Mouse (Mus musculus) subcutaneous adipose tissue, adult 2 months (tissue): ENCODE data around the gene Olfr1034. TPM values are rescaled to one million over a fixed set of nuclear protein-coding genes. Genes with fewer than 3 reads are reported as not detected.

Source experiments
- polyA plus RNA-seq: library from polyadenylated mRNA; depleted of rRNA; stranded (reverse); fragments of >200 nt; gene quantifications from 2 replicates; pipeline ENCODE4 v1.2.3, GENCODE M21; 2012; ENCODE audit warnings: low replicate concordance; rRNA removed

The Olfr1034 gene
- polyA plus RNA-seq: 0.23 and 0.26 TPM in 2 replicates

GRCm38 (mm10) chr2:86045561-86045960 is at the start of gene Olfr1034:
Gene Olfr1034, plus strand, starts transcription at chr2:86045861.

GRCm38 (mm10) chr2:86005240-86005639 is 40.4 kb upstream of the Olfr1034 start, which contains the start of gene Olfr1032:
Gene Olfr1032, plus strand, starts transcription at chr2:86005540.

DNA sequence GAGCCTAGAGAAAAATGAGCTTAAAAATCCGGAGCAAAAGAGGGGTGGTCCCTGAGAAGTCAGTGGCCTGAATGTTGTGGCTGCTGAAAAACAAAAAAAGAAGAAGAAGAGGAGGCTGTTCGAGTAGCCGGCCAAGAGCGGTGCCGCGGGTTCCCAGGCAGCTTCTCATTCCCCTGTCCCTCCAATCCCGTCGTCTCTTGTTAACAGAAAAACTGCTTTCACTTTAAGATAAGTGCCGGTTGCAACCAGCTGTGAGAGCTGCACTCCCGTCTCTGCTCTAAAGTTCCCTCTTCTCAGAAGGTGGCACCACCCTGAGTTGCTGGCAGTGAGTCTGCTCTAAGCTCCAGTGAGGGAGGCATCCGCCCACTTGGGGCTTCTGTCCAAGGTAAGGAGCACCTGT is 25.3 kb upstream of the Olfr1034 start, which contains the start of gene Olfr1033:
Gene Olfr1033, plus strand, starts transcription at position 228 of the 400 bp plus-strand sequence.

DNA sequence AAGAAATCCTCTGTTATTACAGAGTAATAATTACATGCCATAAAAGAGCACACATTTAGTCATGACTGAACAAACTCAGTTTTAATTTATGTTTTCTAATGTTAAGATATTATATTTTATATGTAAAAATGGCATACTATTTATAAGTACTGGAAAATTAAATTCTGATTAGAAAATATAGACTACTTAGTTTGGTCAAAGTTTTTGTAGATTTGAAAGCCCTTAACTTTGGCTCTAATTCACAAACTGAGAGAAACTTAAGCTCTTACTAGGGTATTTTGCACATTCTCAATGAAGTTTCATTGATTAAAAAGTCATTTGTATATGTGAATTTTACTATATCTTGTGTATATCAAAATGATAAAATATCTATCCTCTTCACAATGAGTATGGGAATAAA is 28.0 kb downstream of the Olfr1034 start, which contains the start of gene Olfr1036:
Gene Olfr1036, plus strand, starts transcription at position 301 of the 400 bp plus-strand sequence.

DNA sequence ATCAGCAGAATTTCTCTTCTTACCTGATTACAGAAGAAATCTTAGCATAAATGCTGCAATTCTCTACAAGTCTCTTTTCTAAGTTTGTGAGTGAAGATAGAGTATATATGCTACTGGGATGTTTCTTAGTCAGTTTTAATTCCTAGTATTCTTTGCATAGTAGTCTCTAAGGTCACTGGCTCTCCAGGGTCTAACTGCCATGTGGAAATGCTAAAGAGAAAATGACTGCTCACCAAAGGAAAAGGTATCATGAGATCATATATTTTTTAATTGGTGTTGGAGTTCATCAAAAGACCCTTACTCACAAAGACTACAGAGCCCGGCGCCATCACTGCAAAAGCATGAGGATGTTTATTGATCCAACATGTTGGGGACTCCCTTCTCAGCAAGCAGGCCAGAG is 41.6 kb downstream of the Olfr1034 start, which contains the start of gene Olfr1037:
Gene Olfr1037, minus strand, starts transcription at position 101 of the 400 bp plus-strand sequence.

Other genes with a start within 250 kb of the Olfr1034 start
- gene Olfr1016, start 243.3 kb upstream of the Olfr1034 start, polyA plus RNA-seq: not detected in 2 replicates
- not detected in 2 replicates for gene Olfr1018, start 227.4 kb upstream of the Olfr1034 start, polyA plus RNA-seq
- gene Olfr1019, start 200.4 kb upstream of the Olfr1034 start, polyA plus RNA-seq: not detected in 2 replicates
- gene Olfr1020, start 198.8 kb upstream of the Olfr1034 start, polyA plus RNA-seq: not detected in 2 replicates
- gene Olfr1022, start 177.3 kb upstream of the Olfr1034 start, polyA plus RNA-seq: not detected in 2 replicates
- gene Olfr1023, start 160.2 kb upstream of the Olfr1034 start, polyA plus RNA-seq: not detected in 2 replicates
- not detected in 2 replicates for gene Olfr1024, start 140.8 kb upstream of the Olfr1034 start, polyA plus RNA-seq
- gene Olfr1025-ps1, start 130.7 kb upstream of the Olfr1034 start, polyA plus RNA-seq: not detected in 2 replicates
- gene Olfr1026, start 124.3 kb upstream of the Olfr1034 start, polyA plus RNA-seq: not detected in 2 replicates
- not detected in 2 replicates for gene Olfr1028, start 95.4 kb upstream of the Olfr1034 start, polyA plus RNA-seq
- not detected in 2 replicates for gene Olfr1029, start 72.0 kb upstream of the Olfr1034 start, polyA plus RNA-seq
- not detected in 2 replicates for gene Olfr1030, start 66.6 kb upstream of the Olfr1034 start, polyA plus RNA-seq
- not detected in 2 replicates for gene Olfr1031, start 55.6 kb upstream of the Olfr1034 start, polyA plus RNA-seq
- gene Olfr1032, start 40.3 kb upstream of the Olfr1034 start, polyA plus RNA-seq: not detected in 2 replicates
- gene Olfr1033, start 25.2 kb upstream of the Olfr1034 start, polyA plus RNA-seq: 1.3 and 1.7 TPM in 2 replicates
- gene Olfr1036, start 28.1 kb downstream of the Olfr1034 start, polyA plus RNA-seq: not detected in 2 replicates
- gene Olfr1037, start 41.5 kb downstream of the Olfr1034 start, polyA plus RNA-seq: not detected in 2 replicates
- not detected in 2 replicates for gene Olfr1039, start 90.1 kb downstream of the Olfr1034 start, polyA plus RNA-seq
- gene Olfr1040, start 100.9 kb downstream of the Olfr1034 start, polyA plus RNA-seq: not detected in 2 replicates
- gene Olfr1042, start 116.0 kb downstream of the Olfr1034 start, polyA plus RNA-seq: not detected in 2 replicates
- gene Olfr1043, start 121.7 kb downstream of the Olfr1034 start, polyA plus RNA-seq: not detected in 2 replicates
- not detected in 2 replicates for gene Olfr1044, start 132.0 kb downstream of the Olfr1034 start, polyA plus RNA-seq
- gene Olfr52, start 139.8 kb downstream of the Olfr1034 start, polyA plus RNA-seq: not detected in 2 replicates
- not detected in 2 replicates for gene Olfr1045, start 157.1 kb downstream of the Olfr1034 start, polyA plus RNA-seq
- not detected in 2 replicates for gene Olfr1046, start 173.5 kb downstream of the Olfr1034 start, polyA plus RNA-seq
- gene Olfr1047, start 185.5 kb downstream of the Olfr1034 start, polyA plus RNA-seq: not detected in 2 replicates
- gene Olfr1048, start 194.4 kb downstream of the Olfr1034 start, polyA plus RNA-seq: not detected in 2 replicates
- not detected in 2 replicates for gene Olfr1049, start 212.5 kb downstream of the Olfr1034 start, polyA plus RNA-seq
- not detected in 2 replicates for gene Olfr1051, start 233.2 kb downstream of the Olfr1034 start, polyA plus RNA-seq
- gene Olfr1052, start 246.6 kb downstream of the Olfr1034 start, polyA plus RNA-seq: not detected in 2 replicates